ENCODE assay signal across 19 mouse cellular contexts in the genomic region with DNA sequence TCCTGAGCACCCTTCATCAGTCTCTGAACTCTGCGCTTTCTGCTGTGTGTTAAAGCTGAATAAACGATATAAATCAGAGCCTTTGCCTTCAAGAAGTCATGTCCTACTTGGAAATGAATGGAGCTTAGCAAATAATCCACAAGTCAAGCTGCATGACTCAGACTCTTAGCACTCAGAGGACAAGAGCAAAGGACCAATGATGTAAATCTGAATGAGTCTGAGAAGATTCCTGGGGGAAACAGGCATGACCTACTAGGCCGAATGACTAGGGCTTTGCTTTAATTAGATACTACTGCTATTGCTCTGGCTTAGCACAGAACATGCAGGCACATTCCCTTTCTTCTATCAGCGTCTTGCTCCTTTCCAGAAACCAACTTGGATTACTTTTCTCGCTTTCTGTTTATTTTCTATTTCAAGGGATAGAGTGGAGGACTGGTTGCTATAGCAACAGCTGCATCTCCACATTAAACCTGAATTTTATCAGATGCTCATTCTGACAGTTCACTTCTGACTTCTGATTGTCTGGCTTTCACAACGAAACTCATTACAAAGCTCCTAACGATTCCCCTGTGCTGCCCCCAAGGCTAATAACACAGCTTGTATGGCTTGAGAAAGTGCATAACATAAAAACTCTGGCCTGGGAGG. TPM values are rescaled to one million over a fixed set of nuclear protein-coding genes. Genes with fewer than 3 reads are reported as not detected.
DNase-seq lines count a peak whose midpoint lies in the region; ATAC-seq and TF ChIP-seq lines count a peak whose summit lies in the region.
"Had no signal": no experiment of that assay in that cellular context is flagged by ENCODE, and none has a peak within 500 bp of the region (broad histone marks: within the 10 kb centered on the region; RNA-seq: fewer than 3 reads in every experiment).

No protein-coding gene starts in this region.

- TF ChIP-seq POLR2A in cortical plate, adult 2 months (IDR thresholded peaks at IDR 0.05; ENCODE audit: extremely low read depth, insufficient read depth, low read length), result no peak

- H3K36me3 ChIP-seq in lung, postnatal 0 days (ENCODE audit: insufficient read depth, low read length), result no peaks in the 10 kb centered on the region
- no peaks in the 10 kb centered on the region; the same call in 1 of the 2 replicates for H3K36me3 ChIP-seq in hindbrain, embryonic 14.5 days (replicated peaks; ENCODE audit: control insufficient read depth, insufficient read depth)
- no peaks in the 10 kb centered on the region for H3K36me3 ChIP-seq in midbrain, postnatal 0 days (ENCODE audit: insufficient read depth, low read length)
- H3K36me3 ChIP-seq: heart, embryonic 15.5 days had no signal

- 57% methylated on average over 7 of the region's 7 CpGs for WGBS in lung, postnatal 0 days
- 61% methylated on average over 7 of the region's 7 CpGs for WGBS in hindbrain, embryonic 14.5 days
- WGBS in midbrain, postnatal 0 days, result 43% methylated on average over 7 of the region's 7 CpGs

- H3K4me3 ChIP-seq in lung, postnatal 0 days (ENCODE audit: low read depth, low read length), result no peak overlapping the region
- H3K4me3 ChIP-seq in cortical plate, adult 2 months (ENCODE audit: insufficient read depth, low read length), result no peak overlapping the region
- no peak overlapping the region for H3K4me3 ChIP-seq in hindbrain, embryonic 14.5 days (replicated peaks; ENCODE audit: low read length)
- no peak overlapping the region for H3K4me3 ChIP-seq in midbrain, postnatal 0 days (ENCODE audit: low read depth, low read length)
- H3K4me3 ChIP-seq: heart, embryonic 15.5 days; limb, embryonic 15.5 days had no signal

- no peaks in the 10 kb centered on the region for H3K9me3 ChIP-seq in lung, postnatal 0 days (ENCODE audit: low read length)
- H3K9me3 ChIP-seq in hindbrain, embryonic 14.5 days (ENCODE audit: control insufficient read depth, low read length), result no peaks in the 10 kb centered on the region
- no peaks in the 10 kb centered on the region for H3K9me3 ChIP-seq in midbrain, postnatal 0 days (ENCODE audit: low read length)
- H3K9me3 ChIP-seq: heart, embryonic 15.5 days; limb, embryonic 15.5 days had no signal

- TF ChIP-seq CTCF in lung, postnatal 0 days (IDR thresholded peaks at IDR 0.05), result no peak
- no peak for TF ChIP-seq CTCF in cortical plate, adult 2 months (IDR thresholded peaks at IDR 0.05; ENCODE audit: extremely low read depth, insufficient read depth, low read length)
- TF ChIP-seq CTCF in midbrain, postnatal 0 days (IDR thresholded peaks at IDR 0.05), result no peak

- peak; percentile 10 for DNase-seq in lung, postnatal 0 days (ENCODE audit: low spot score)
- DNase-seq in lung, postnatal 4 days, result no peak
- no peak for DNase-seq in hindbrain, embryonic 14.5 days (ENCODE audit: low spot score)
- peak; percentile 48 for DNase-seq in midbrain, postnatal 0 days (ENCODE audit: low spot score)
- DNase-seq in urinary bladder, postnatal 10 days (ENCODE audit: low spot score), result no peak
- DNase-seq in gastrocnemius, adult 18-20 months (ENCODE audit: low spot score), result no peak
- no peak for DNase-seq in layer of hippocampus, adult 9-10 months (ENCODE audit: low spot score)
- DNase-seq: cerebellum, adult 11 months; heart, adult 18-20 months; liver, postnatal 0 days; lung, postnatal 36 days; right cerebral cortex, adult 18-20 months; spleen, adult 18-20 months; thymus, postnatal 14 days had no signal

- no peak overlapping the region for H3K9ac ChIP-seq in lung, postnatal 0 days (replicated peaks; ENCODE audit: low read depth)
- no peak overlapping the region for H3K9ac ChIP-seq in hindbrain, embryonic 14.5 days
- no peak overlapping the region for H3K9ac ChIP-seq in midbrain, postnatal 0 days (replicated peaks; ENCODE audit: low read length, poor library complexity, severe bottlenecking)
- H3K9ac ChIP-seq: heart, embryonic 15.5 days; limb, embryonic 15.5 days; liver, postnatal 0 days had no signal

- no peak overlapping the region for H3K27ac ChIP-seq in lung, postnatal 0 days (ENCODE audit: low read length)
- peak overlapping the region; percentile 75 for H3K27ac ChIP-seq in cortical plate, adult 2 months (ENCODE audit: insufficient read depth, low read length)
- H3K27ac ChIP-seq in hindbrain, embryonic 14.5 days, result peak overlapping the region; percentile 38; the same call in 1 of the 2 replicates
- no peak overlapping the region for H3K27ac ChIP-seq in midbrain, postnatal 0 days (ENCODE audit: low read depth, low read length)
- H3K27ac ChIP-seq: heart, embryonic 15.5 days; limb, embryonic 15.5 days had no signal

- ATAC-seq in lung, postnatal 0 days, result no peak
- ATAC-seq in hindbrain, embryonic 14.5 days (ENCODE audit: low FRiP score), result no peak
- ATAC-seq in midbrain, postnatal 0 days (ENCODE audit: low FRiP score), result no peak
- ATAC-seq: activated CD4-positive, CD25-positive, alpha-beta regulatory T cell, adult 4 months; liver, postnatal 0 days had no signal

- no peaks in the 10 kb centered on the region for H3K27me3 ChIP-seq in lung, postnatal 0 days (replicated peaks; ENCODE audit: insufficient read depth, low read length)
- no peaks in the 10 kb centered on the region for H3K27me3 ChIP-seq in hindbrain, embryonic 14.5 days (ENCODE audit: control insufficient read depth, insufficient read depth, low read length)
- H3K27me3 ChIP-seq in midbrain, postnatal 0 days (ENCODE audit: insufficient read depth, low read length), result no peaks in the 10 kb centered on the region
- H3K27me3 ChIP-seq: CH12.LX; heart, embryonic 15.5 days; limb, embryonic 15.5 days had no signal

- H3K4me2 ChIP-seq in lung, postnatal 0 days (replicated peaks; ENCODE audit: low read depth, low read length), result no peak overlapping the region
- H3K4me2 ChIP-seq in hindbrain, embryonic 14.5 days (replicated peaks), result no peak overlapping the region
- no peak overlapping the region for H3K4me2 ChIP-seq in midbrain, postnatal 0 days (ENCODE audit: low read depth, low read length, poor library complexity, severe bottlenecking)
- H3K4me2 ChIP-seq: heart, embryonic 15.5 days; limb, embryonic 15.5 days had no signal

- H3K4me1 ChIP-seq in lung, postnatal 0 days (ENCODE audit: insufficient read depth, low read depth, low read length), result peaks cover 4% of the 10 kb centered on the region; the same call in 1 of the 2 replicates
- peaks cover 47% of the 10 kb centered on the region for H3K4me1 ChIP-seq in cortical plate, adult 2 months (ENCODE audit: control insufficient read depth, insufficient read depth, low read length)
- H3K4me1 ChIP-seq in hindbrain, embryonic 14.5 days (replicated peaks; ENCODE audit: control insufficient read depth, insufficient read depth, low read length), result peaks cover 30% of the 10 kb centered on the region
- H3K4me1 ChIP-seq in midbrain, postnatal 0 days (ENCODE audit: insufficient read depth, low read length), result peaks cover 14% of the 10 kb centered on the region; the same call in 1 of the 2 replicates

- no peak for TF ChIP-seq EP300 in lung, postnatal 0 days (IDR thresholded peaks at IDR 0.05)

RNA-seq across cellular contexts. Expression of a gene that starts 40.2 kb away (rescaled TPM):
- 2.2 and 2.3 TPM in 2 replicates for polyA plus RNA-seq in lung, postnatal 0 days (2015; fragmentation: Nextera tagmentation; extraction: Ambion mirVana)
- polyA plus RNA-seq in cortical plate, adult 2 months (2012; rRNA removed), result 39.2 and 43.7 TPM in 2 replicates
- 4.9 TPM in 2 replicates for polyA plus RNA-seq in hindbrain, embryonic 14.5 days (2014; fragmentation: Nextera tagmentation; extraction: Ambion mirVana)
- 21.1 and 37.9 TPM in 2 replicates for total RNA-seq in midbrain, postnatal 0 days (2014; rRNA removed)
- 2.2 and 2.7 TPM in 2 replicates for polyA plus RNA-seq in midbrain, postnatal 0 days (2015; fragmentation: Nextera tagmentation; extraction: Ambion mirVana)
- 10 to 100 TPM; 25.0 to 28.4 TPM for total RNA-seq in gastrocnemius, adult 18-20 months (2021)
- polyA plus RNA-seq: activated CD4-positive, CD25-positive, alpha-beta regulatory T cell, adult 4 months had no signal

Comparison
In these comparisons a context has a peak if more than half of its experiments do, and no peak if none do; other contexts are left out.
1. DNase-seq: peak in lung, postnatal 0 days (single experiment) and midbrain, postnatal 0 days (single experiment); none in lung, postnatal 4 days (0 of 2), hindbrain, embryonic 14.5 days (single experiment), urinary bladder, postnatal 10 days (single experiment), gastrocnemius, adult 18-20 months (single experiment) and layer of hippocampus, adult 9-10 months (single experiment).
2. H3K27ac ChIP-seq: peak in cortical plate, adult 2 months (single experiment) and hindbrain, embryonic 14.5 days (single experiment); none in lung, postnatal 0 days (single experiment) and midbrain, postnatal 0 days (single experiment).